Mouse (Mus musculus): ENCODE data around the gene Olfr704.
"Not testable (repeated sequence)": the region's sequence is repeated elsewhere in the genome, so short reads cannot be mapped to it uniquely, and the experiment has no call there.

The Olfr704 gene

DNA sequence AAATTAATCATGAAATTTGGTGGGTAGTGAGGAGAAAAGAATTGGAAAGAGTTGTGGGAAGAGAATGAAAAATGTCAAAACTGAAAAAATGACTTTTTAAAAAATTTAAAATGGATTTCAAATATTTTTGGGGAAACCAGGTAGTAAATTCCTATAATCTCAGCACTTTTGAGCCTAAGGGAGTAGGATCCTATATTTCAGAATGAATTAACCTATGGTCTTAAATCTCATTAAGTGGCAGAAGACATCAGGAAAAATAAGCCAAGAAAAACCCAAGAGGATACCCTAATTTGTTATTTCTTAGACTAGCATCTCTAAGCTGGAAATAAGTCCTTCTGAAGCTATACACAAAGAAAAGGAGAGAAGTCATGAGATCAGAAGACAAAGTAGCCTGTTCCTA lies at the start of gene Olfr704:
Olfr704 (plus strand) TSS at position 301 of the 400 bp plus-strand sequence.
- no peak for DNase-seq (ENCODE audit: low spot score)

- no peak for DNase-seq (ENCODE audit: low spot score)
Observed at GRCm38 (mm10) chr7:106813829-106814228, 49.2 kb upstream of the Olfr704 start, which contains the start of gene Olfr701. TSS of gene Olfr701 (plus strand) at chr7:106814129.

DNA sequence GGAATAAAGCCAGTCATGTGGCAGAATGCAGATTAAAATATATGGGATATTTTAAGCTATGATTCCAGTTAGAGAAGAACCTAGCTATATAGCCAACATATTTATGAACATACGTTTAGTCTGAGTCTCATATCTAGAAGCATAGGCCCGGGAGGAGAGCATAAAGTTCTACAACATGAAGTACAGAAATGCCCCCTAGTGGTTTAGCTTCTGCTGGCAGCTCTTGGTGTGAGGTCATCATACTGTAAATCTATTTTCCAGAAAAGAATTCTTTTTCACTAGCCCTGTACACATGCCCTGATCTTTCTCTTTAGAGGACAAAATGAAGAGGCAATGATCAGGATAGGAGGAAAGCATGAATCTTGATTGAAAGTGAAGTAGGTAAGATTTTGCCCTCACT lies 47.2 kb upstream of the Olfr704 start:
- DNase-seq (ENCODE audit: low spot score) = no peak

- DNase-seq (ENCODE audit: low spot score) = no peak
Observed at GRCm38 (mm10) chr7:106818414-106818813, 44.6 kb upstream of the Olfr704 start.

DNA sequence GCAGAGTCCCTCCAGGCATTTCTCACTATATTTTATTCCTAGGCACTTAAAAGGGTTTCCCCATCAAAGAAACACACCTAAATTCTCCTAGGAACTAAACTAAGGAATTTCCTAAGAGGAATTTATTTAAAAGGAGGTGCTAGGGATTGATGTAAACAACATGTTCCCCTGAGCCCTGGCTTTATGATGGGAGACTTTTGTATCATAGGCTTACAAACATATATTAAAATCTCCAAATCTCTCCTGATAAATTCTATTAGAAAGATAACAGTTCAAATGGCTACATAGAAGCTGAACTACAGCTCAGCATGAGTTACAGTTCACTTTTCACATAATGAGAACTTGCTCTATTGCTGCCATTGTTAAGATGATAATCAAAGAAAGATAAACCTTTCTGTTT lies 29.2 kb upstream of the Olfr704 start, which contains the start of gene Olfr702:
Olfr702 (minus strand) TSS at position 101 of the 400 bp plus-strand sequence.
- DNase-seq (ENCODE audit: low spot score) = no peak

DNA sequence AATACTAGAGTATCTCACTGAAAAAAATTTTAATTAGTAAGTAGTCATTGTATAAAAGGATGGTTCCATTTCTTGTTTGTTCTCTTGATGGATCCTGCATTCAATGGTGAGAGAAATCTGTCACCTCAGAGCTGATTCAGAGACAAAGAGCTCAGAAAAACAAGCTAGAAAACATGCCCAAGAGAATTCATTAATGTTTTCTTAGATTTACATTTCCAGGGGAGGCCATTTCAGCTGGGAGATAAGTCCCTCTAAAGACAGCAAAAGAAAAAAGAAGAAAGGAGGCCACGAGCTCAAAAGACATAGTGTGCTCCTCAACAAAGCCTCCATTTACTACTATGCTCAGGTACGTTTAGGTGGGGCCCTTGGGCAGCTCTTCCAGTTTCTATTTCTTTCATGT lies 19.9 kb upstream of the Olfr704 start, which contains the start of gene Olfr703:
Olfr703 (plus strand) TSS at position 301 of the 400 bp plus-strand sequence.
- DNase-seq (ENCODE audit: low spot score) = no peak

DNA sequence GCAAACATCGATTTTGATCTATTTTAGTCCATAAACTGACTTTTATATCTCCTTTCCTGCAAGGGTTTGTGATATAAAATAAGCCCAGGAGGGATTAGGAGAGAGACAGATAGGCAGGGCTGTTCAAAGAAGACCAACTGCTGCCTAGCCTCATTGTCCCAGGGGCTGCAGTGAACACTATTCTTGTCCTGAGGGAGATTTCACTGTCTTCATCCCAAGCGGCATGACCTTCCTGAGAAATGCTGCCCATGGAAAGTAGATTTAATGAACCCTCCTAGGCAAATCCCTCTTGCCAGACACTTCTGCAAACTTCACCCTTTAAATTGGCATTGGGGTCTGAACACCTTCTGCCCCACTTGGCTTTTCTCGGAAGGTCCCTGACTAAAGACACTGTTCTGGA lies 13.8 kb downstream of the Olfr704 start, which contains the start of gene Olfr705:
Olfr705 (minus strand) TSS at position 101 of the 400 bp plus-strand sequence.
- DNase-seq (ENCODE audit: low spot score) = no peak

- no peak for DNase-seq (ENCODE audit: low spot score)
Observed at GRCm38 (mm10) chr7:106888062-106888461, 25.1 kb downstream of the Olfr704 start, which contains the start of gene Olfr706. TSS of gene Olfr706 (minus strand) at chr7:106888162.

DNA sequence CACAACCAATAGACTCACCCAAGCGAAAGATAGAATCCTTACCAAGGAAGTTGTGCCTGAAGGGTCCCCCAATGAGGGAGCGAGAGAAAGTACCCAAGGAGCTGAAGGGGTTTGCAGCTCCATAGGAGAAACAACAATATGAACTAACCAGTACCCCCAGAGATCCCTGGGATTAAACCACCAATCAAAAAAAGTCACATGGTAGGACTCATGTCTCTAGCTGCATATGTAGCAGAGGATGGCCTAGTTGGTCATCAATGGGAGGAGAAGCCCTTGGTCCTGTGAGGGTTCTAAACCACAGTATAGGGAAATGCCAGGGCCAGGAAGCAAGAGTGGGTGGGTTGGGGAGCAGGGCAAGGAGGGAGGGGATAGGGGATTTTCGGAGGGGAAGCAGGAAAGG lies 38.2 kb downstream of the Olfr704 start, which contains the start of gene Olfr707:
Olfr707 (minus strand) TSS at position 101 of the 400 bp plus-strand sequence.
- not testable (repeated sequence) for DNase-seq (ENCODE audit: low spot score)

GRCm38 (mm10) chr7:106907676-106908075 lies 44.7 kb downstream of the Olfr704 start, which contains the start of gene Olfr1532-ps1:
TSS of gene Olfr1532-ps1 (plus strand) at chr7:106908001.
- DNase-seq (ENCODE audit: low spot score) = no peak
